Mouse (Mus musculus): ENCODE measurements around the gene Slc1a7.

DNA sequence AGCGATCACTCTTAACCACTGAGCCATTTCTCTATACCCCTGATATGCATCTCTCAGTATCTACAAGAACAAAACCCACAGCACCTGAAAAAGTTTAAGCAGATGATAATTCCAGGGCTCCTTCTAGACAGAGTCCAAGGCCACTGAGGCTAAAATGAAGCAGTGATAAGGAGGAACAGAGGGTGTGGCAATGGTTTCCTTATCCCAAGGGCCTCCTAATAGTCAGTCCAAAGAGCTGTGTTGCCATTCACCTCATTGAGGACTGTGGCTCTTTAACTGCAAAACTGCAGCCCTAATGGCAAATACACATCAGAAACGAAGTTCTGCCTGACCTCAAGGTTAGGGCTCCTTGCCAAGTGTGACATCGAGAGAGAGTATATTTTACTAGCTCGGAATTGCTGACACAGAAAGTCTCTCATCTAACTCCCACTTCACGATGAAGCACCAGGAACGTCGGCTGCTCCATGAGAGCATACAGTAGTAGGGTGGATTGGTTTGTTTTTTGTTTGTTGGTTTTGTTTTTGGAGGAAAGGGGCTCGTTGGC, 46.9 kb upstream of the Slc1a7 start:
- TF ChIP-seq CTCF (IDR thresholded peaks at IDR 0.05; ENCODE audit: low read depth) (no peak), EP300 (IDR thresholded peaks at IDR 0.05; ENCODE audit: low read depth) (no peak)

Measured in heart, postnatal 0 days (tissue).